Mouse (Mus musculus) adrenal gland, adult 8-10 months (tissue): ENCODE results near the gene Anks1b. TPM values are rescaled to one million over a fixed set of nuclear protein-coding genes. Genes with fewer than 3 reads are reported as not detected.

ENCODE experiments used
- DNase-seq: peaks from one replicate; pipeline ENCODE4 v3.0.0; 2022
- total RNA-seq, 4 experiments: library from RNA; stranded (reverse); gene quantifications; 2 replicates each; pipeline ENCODE4 v1.2.4; 2022

Gene Anks1b
- total RNA-seq, 4 experiments from 2014 or later = 0.32 to 2.5 (median 0.62) TPM

- no peak for DNase-seq
These were observed 507.5 kb downstream of the Anks1b start for GRCm38 (mm10) chr10:90380704-90381339.

GRCm38 (mm10) chr10:90400382-90400781, 527.1 kb downstream of the Anks1b start:
- no peak for DNase-seq

GRCm38 (mm10) chr10:90408484-90408883, 535.2 kb downstream of the Anks1b start:
- DNase-seq = no peak

- DNase-seq = no peak
These were observed 558.2 kb downstream of the Anks1b start for GRCm38 (mm10) chr10:90431527-90431926.

GRCm38 (mm10) chr10:90431974-90432373, 558.7 kb downstream of the Anks1b start:
- DNase-seq = no peak

GRCm38 (mm10) chr10:90432479-90432878, 559.2 kb downstream of the Anks1b start:
- no peak for DNase-seq

GRCm38 (mm10) chr10:90441036-90441435, 567.7 kb downstream of the Anks1b start:
- DNase-seq = peak; percentile 11

- DNase-seq = peak; percentile 37
These were observed 568.3 kb downstream of the Anks1b start for GRCm38 (mm10) chr10:90441656-90442055.

- DNase-seq = no peak
These were observed 591.6 kb downstream of the Anks1b start for GRCm38 (mm10) chr10:90464906-90465305.

- DNase-seq = no peak
These were observed 592.1 kb downstream of the Anks1b start for GRCm38 (mm10) chr10:90465426-90465825.

- no peak for DNase-seq
These were observed 594.2 kb downstream of the Anks1b start for GRCm38 (mm10) chr10:90467546-90467945.

GRCm38 (mm10) chr10:90493436-90493835, 620.1 kb downstream of the Anks1b start:
- DNase-seq = peak; percentile 10

- no peak for DNase-seq
These were observed 620.8 kb downstream of the Anks1b start for GRCm38 (mm10) chr10:90493996-90494642.

GRCm38 (mm10) chr10:90494981-90495516, 621.7 kb downstream of the Anks1b start:
- no peak for DNase-seq

GRCm38 (mm10) chr10:90507561-90507960, 634.3 kb downstream of the Anks1b start:
- DNase-seq = no peak

- DNase-seq = no peak
These were observed 639.5 kb downstream of the Anks1b start for GRCm38 (mm10) chr10:90512801-90513200.

- DNase-seq = no peak
These were observed 658.5 kb downstream of the Anks1b start for GRCm38 (mm10) chr10:90531813-90532212.

- no peak for DNase-seq
These were observed 662.1 kb downstream of the Anks1b start for GRCm38 (mm10) chr10:90535370-90535769.

- DNase-seq = no peak
These were observed 673.3 kb downstream of the Anks1b start for GRCm38 (mm10) chr10:90546635-90547034.

- DNase-seq = peak; percentile 49
These were observed 689.6 kb downstream of the Anks1b start for GRCm38 (mm10) chr10:90562906-90563305.

GRCm38 (mm10) chr10:90576191-90577098, 703.1 kb downstream of the Anks1b start:
- DNase-seq = no peak

GRCm38 (mm10) chr10:90577099-90577461, 703.8 kb downstream of the Anks1b start:
- DNase-seq = no peak

GRCm38 (mm10) chr10:90577777-90578176, 704.5 kb downstream of the Anks1b start:
- DNase-seq = no peak
